Mouse (Mus musculus) forebrain, embryonic 10.5 days (tissue): ENCODE data around the gene Nkg7. TPM values are rescaled to one million over a fixed set of nuclear protein-coding genes. Genes with fewer than 3 reads are reported as not detected.
"Not testable (repeated sequence)": the region's sequence is repeated elsewhere in the genome, so short reads cannot be mapped to it uniquely, and the experiment has no call there.

Experiments
- DNase-seq: peaks from one replicate; pipeline ENCODE4 v3.0.0-alpha.2; 2017; ENCODE audit warnings: low spot score; ENCODE audit errors: extremely low spot score
- H3K27ac ChIP-seq: fragments of 300-500 bp; sonication (generic); 2 replicates; pipeline ENCODE4 v1.5.1; 2016; ENCODE audit warnings: mild to moderate bottlenecking
- H3K27me3 ChIP-seq: fragments of 300-500 bp; sonication (generic); 2 replicates; pipeline ENCODE4 v1.6.1; 2016; ENCODE audit warnings: mild to moderate bottlenecking; ENCODE audit not compliant: poor library complexity, severe bottlenecking
- H3K36me3 ChIP-seq: fragments of 300-500 bp; sonication (generic); replicated peaks from 2 replicates; pipeline ENCODE4 v1.6.1; 2016; ENCODE audit warnings: mild to moderate bottlenecking, moderate library complexity
- H3K4me1 ChIP-seq: fragments of 300-500 bp; sonication (generic); 2 replicates; pipeline ENCODE4 v1.6.1; 2016
- H3K4me3 ChIP-seq: fragments of 300-500 bp; sonication (generic); 2 replicates; pipeline ENCODE4 v1.5.1; 2016; ENCODE audit warnings: mild to moderate bottlenecking, moderate library complexity
- H3K9me3 ChIP-seq: fragments of 300-500 bp; sonication (generic); 2 replicates; pipeline ENCODE4 v1.6.1; 2016; ENCODE audit warnings: mild to moderate bottlenecking, moderate library complexity
- WGBS: fragments of 180-500 bp; shearing (Covaris S2); methylation state at CpG from one replicate; pipeline ENCODE4 v1.1.7; 2016; 5-methylcytosine and 5-hydroxymethylcytosine counted together
- polyA plus RNA-seq: library from polyadenylated mRNA; unstranded; fragments of >200 nt; fragmentation: Nextera tagmentation; extraction: Ambion mirVana; gene quantifications from 2 replicates; pipeline ENCODE4 v1.2.1, GENCODE M21; 2016

Gene Nkg7
- not detected in 2 replicates for polyA plus RNA-seq

- 87% methylated on average over 10 of the region's 10 CpGs for WGBS
- DNase-seq, result no peak
- no peaks in the 10 kb centered on the region for H3K36me3 ChIP-seq
- H3K4me1 ChIP-seq, result no peaks in the 10 kb centered on the region
- H3K27ac ChIP-seq, result no peak within 1 kb of the TSS
- no peaks in the 10 kb centered on the region for H3K27me3 ChIP-seq
- H3K4me3 ChIP-seq, result no peak within 1 kb of the TSS
- no peaks in the 10 kb centered on the region; the same call in 1 of the 2 replicates for H3K9me3 ChIP-seq
Measured at GRCm38 (mm10) chr7:43436341-43437255, at the start of gene Nkg7. Gene Nkg7, plus strand, starts transcription at chr7:43437073.

DNA sequence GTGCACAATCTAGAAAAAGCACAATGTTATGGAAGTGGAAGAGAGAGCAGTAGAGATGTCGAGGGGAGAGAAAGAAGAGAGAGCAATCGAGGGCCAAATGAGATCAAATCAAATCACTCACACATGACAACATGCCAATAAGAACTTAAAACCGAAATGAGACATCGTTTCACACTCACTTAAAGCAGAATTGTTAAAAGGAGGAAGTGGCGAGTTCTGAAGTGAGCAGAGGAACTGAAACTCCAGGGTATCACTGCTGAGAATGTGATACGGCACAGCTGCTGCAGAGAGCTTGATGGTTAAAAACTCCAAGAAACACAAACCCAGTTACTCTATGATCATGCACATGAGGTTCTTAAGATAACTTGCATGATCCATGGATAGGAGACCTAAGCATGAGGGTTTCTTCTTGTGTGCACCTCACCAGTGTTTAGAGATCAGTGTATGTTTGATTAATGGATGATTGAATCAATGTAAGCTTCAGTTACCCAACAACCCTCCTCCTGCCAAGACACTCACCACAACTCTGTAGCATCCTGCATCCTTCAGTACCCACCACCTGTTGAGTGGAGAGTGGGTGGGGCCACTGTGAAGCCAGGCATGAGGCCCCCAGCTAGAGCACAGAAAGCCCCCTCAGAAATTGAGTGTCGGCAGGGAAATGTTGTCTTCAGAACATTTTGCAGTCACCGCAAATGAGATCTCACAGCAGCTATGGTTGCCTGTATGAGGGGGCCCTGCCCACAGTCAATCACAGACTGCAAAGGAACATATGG lies 44.3 kb upstream of the Nkg7 start:
- no peak for DNase-seq
- Histone ChIP-seq H3K9me3 (no peaks in the 10 kb centered on the region; the same call in 1 of the 2 replicates), H3K36me3 (no peaks in the 10 kb centered on the region), H3K27ac (no peak overlapping the region), H3K27me3 (no peaks in the 10 kb centered on the region), H3K4me3 (no peak overlapping the region), H3K4me1 (no peaks in the 10 kb centered on the region)
- 89% methylated on average over 8 of the region's 8 CpGs for WGBS

GRCm38 (mm10) chr7:43399501-43399900 lies 37.4 kb upstream of the Nkg7 start:
- no peak overlapping the region for H3K4me3 ChIP-seq
- DNase-seq, result no peak
- no peaks in the 10 kb centered on the region for H3K4me1 ChIP-seq
- H3K36me3 ChIP-seq, result no peaks in the 10 kb centered on the region
- 0 out of 2 replicates have a peak, but pooled peaks cover 2% of the 10 kb centered on the region for H3K9me3 ChIP-seq
- no peaks in the 10 kb centered on the region for H3K27me3 ChIP-seq
- no peak overlapping the region for H3K27ac ChIP-seq
- WGBS, result 93% methylated on average over 2 of the region's 2 CpGs

- WGBS, result 55% methylated on average over 2 of the region's 2 CpGs
- no peaks in the 10 kb centered on the region for H3K36me3 ChIP-seq
- no peaks in the 10 kb centered on the region for H3K27me3 ChIP-seq
- H3K27ac ChIP-seq, result no peak overlapping the region
- DNase-seq, result no peak
- no peak overlapping the region for H3K4me3 ChIP-seq
- no peaks in the 10 kb centered on the region for H3K4me1 ChIP-seq
- H3K9me3 ChIP-seq, result 0 out of 2 replicates have a peak, but pooled peaks cover 2% of the 10 kb centered on the region
Measured at GRCm38 (mm10) chr7:43402718-43403117, 34.2 kb upstream of the Nkg7 start.

DNA sequence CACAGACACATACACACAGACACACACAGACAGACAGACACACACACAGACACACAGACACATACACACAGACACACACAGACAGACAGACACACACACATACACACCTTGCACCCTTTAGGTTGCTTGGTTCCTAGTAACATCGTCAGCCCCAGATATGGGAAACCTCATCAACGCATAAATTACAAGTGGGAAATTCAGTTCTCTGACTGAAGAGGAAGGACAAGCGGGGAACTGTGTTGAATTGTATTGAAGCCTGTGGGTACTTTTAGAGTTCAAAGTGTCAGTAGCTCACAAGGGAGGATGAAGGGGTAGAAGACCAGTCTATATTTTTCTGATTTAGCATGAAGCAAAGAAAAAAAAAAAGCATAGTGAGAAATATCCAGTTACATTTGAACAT lies 29.3 kb upstream of the Nkg7 start:
- Histone ChIP-seq H3K4me3 (no peak overlapping the region), H3K4me1 (peaks cover 4% of the 10 kb centered on the region), H3K9me3 (no peaks in the 10 kb centered on the region), H3K27me3 (no peaks in the 10 kb centered on the region), H3K36me3 (no peaks in the 10 kb centered on the region), H3K27ac (no peak overlapping the region)
- no peak for DNase-seq
- 87% methylated on average over 3 of the region's 3 CpGs for WGBS

DNA sequence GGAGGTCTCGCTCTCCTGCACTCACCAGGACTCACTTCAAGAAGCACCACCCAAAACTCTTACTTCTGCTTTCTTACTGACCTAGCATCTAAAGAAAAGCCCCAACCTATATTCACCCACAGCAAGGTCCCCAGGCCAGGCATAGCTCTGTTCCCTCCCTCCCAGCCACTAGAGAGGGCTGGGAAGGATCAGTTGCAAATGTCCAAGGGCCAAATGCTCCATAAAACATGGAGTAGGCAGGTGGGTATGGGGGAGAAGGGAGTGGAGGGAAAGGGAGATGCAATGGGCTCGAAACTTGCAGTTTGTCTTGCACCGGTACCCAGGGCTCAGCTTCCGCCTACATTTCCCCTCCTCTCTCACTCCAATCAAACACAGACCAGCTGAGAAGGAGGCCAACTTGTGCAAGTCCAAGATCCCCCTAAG lies 28.7 kb upstream of the Nkg7 start, which contains the start of gene Siglecg:
Gene Siglecg (plus strand): TSS at position 74 of the 423 bp plus-strand sequence.
- WGBS, result over 99% methylated on average over 4 of the region's 4 CpGs
- H3K36me3 ChIP-seq, result no peaks in the 10 kb centered on the region
- no peak for DNase-seq
- H3K4me1 ChIP-seq, result peaks cover 4% of the 10 kb centered on the region
- H3K4me3 ChIP-seq, result no peak within 1 kb of the TSS
- H3K27ac ChIP-seq, result no peak within 1 kb of the TSS
- no peaks in the 10 kb centered on the region for H3K9me3 ChIP-seq
- no peaks in the 10 kb centered on the region for H3K27me3 ChIP-seq

DNA sequence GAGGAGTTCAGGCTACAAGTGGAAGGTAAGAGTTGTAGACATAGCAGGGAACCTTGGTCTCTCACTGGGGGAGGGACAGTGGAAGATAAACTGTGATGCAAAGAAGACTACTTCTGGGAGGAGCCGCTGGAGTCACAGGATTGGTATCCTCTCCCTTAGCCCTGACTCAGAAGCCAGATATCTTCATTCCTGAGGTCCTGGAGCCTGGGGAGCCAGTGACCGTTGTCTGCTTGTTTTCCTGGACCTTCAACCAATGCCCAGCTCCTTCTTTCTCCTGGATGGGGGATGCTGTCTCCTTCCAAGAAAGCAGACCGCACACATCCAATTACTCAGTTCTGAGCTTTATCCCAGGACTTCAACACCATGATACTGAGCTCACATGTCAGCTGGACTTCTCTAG lies 27.8 kb upstream of the Nkg7 start:
- Histone ChIP-seq H3K27ac (no peak overlapping the region), H3K4me1 (peaks cover 4% of the 10 kb centered on the region), H3K9me3 (no peaks in the 10 kb centered on the region), H3K4me3 (no peak overlapping the region), H3K36me3 (no peaks in the 10 kb centered on the region), H3K27me3 (no peaks in the 10 kb centered on the region)
- WGBS, result 86% methylated on average over 3 of the region's 3 CpGs
- no peak for DNase-seq

- H3K4me1 ChIP-seq, H3K4me3 ChIP-seq, H3K9me3 ChIP-seq, H3K27me3 ChIP-seq, DNase-seq, H3K36me3 ChIP-seq, H3K27ac ChIP-seq: not testable (repeated sequence)
- WGBS, result 26% methylated on average over 4 of the region's 4 CpGs
Measured at GRCm38 (mm10) chr7:43411724-43412123, 25.1 kb upstream of the Nkg7 start.

GRCm38 (mm10) chr7:43417298-43417697 lies 19.6 kb upstream of the Nkg7 start:
- WGBS, result 89% methylated on average over 10 of the region's 10 CpGs
- Histone ChIP-seq H3K4me1 (no peaks in the 10 kb centered on the region), H3K9me3 (peaks cover 7% of the 10 kb centered on the region), H3K27me3 (no peaks in the 10 kb centered on the region), H3K36me3 (no peaks in the 10 kb centered on the region), H3K4me3 (no peak overlapping the region), H3K27ac (no peak overlapping the region)
- no peak for DNase-seq

- Histone ChIP-seq H3K9me3 (no peaks in the 10 kb centered on the region), H3K36me3 (no peaks in the 10 kb centered on the region), H3K4me3 (peak overlapping the region; percentile 27; the same call in 1 of the 2 replicates), H3K27me3 (no peaks in the 10 kb centered on the region), H3K4me1 (peaks cover 7% of the 10 kb centered on the region), H3K27ac (no peak overlapping the region)
- 11% methylated on average over 11 of the region's 11 CpGs for WGBS
- DNase-seq, result peak; percentile 78
Measured at GRCm38 (mm10) chr7:43422995-43423617, 13.8 kb upstream of the Nkg7 start.

GRCm38 (mm10) chr7:43423991-43424625 lies 12.8 kb upstream of the Nkg7 start:
- no peaks in the 10 kb centered on the region for H3K9me3 ChIP-seq
- H3K27me3 ChIP-seq, result no peaks in the 10 kb centered on the region
- DNase-seq, result no peak
- peaks cover 7% of the 10 kb centered on the region for H3K4me1 ChIP-seq
- no peak overlapping the region for H3K27ac ChIP-seq
- no peak overlapping the region for H3K4me3 ChIP-seq
- WGBS, result 60% methylated on average over 3 of the region's 3 CpGs
- H3K36me3 ChIP-seq, result no peaks in the 10 kb centered on the region

DNA sequence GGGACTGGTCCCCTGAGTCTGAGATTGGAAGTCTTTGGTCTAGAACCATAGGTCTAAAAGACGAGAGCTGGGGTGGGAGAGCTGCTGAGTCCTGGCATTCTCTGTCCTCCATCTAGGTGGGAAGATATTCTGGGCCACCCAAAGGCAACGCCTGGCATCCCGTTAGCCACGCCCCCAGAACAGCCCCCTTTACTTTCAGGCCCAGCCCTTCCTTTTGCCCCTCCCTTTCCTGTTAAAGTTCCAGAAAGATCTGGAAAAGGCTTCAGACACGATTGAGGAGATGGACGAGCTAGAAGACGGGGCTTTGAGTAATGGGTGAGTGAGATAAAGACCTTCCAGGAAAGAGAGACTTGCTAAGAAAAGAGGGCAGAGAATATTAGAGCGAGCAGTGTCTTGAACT lies 9.5 kb upstream of the Nkg7 start, which contains the start of gene Lim2:
Gene Lim2 (plus strand): TSS at position 265 of the 400 bp plus-strand sequence.
- DNase-seq, result no peak
- Histone ChIP-seq H3K27me3 (no peaks in the 10 kb centered on the region), H3K9me3 (no peaks in the 10 kb centered on the region), H3K27ac (no peak within 1 kb of the TSS), H3K36me3 (no peaks in the 10 kb centered on the region), H3K4me1 (peaks cover 7% of the 10 kb centered on the region), H3K4me3 (no peak within 1 kb of the TSS)
- 79% methylated on average over 8 of the region's 8 CpGs for WGBS
